Mouse (Mus musculus) C2C12 (cell line): ENCODE measurements around the gene Lix1.

Source experiments
- CTCF ChIP-seq: IDR thresholded peaks from one replicate; pipeline ENCODE4 v1.5.1; 2011; ENCODE audit not compliant: control insufficient read depth, insufficient read depth, insufficient read length
- MAX ChIP-seq: IDR thresholded peaks from one replicate; pipeline ENCODE4 v1.6.1; 2011; ENCODE audit warnings: mild to moderate bottlenecking, control low read depth
- MYOD1 ChIP-seq: IDR thresholded peaks from one replicate; pipeline ENCODE4 v1.6.1; 2011; ENCODE audit warnings: low read depth; ENCODE audit not compliant: control insufficient read depth, insufficient read length
- USF1 ChIP-seq: IDR thresholded peaks from one replicate; pipeline ENCODE4 v1.6.1; 2011; ENCODE audit warnings: low read depth, mild to moderate bottlenecking, control low read depth, moderate library complexity

GRCm38 (mm10) chr17:17438576-17439191, 36.2 kb downstream of the Lix1 start:
- TF ChIP-seq CTCF (no peak), USF1 (no peak), MYOD1 (no peak), MAX (no peak)
